In the genomic region with DNA sequence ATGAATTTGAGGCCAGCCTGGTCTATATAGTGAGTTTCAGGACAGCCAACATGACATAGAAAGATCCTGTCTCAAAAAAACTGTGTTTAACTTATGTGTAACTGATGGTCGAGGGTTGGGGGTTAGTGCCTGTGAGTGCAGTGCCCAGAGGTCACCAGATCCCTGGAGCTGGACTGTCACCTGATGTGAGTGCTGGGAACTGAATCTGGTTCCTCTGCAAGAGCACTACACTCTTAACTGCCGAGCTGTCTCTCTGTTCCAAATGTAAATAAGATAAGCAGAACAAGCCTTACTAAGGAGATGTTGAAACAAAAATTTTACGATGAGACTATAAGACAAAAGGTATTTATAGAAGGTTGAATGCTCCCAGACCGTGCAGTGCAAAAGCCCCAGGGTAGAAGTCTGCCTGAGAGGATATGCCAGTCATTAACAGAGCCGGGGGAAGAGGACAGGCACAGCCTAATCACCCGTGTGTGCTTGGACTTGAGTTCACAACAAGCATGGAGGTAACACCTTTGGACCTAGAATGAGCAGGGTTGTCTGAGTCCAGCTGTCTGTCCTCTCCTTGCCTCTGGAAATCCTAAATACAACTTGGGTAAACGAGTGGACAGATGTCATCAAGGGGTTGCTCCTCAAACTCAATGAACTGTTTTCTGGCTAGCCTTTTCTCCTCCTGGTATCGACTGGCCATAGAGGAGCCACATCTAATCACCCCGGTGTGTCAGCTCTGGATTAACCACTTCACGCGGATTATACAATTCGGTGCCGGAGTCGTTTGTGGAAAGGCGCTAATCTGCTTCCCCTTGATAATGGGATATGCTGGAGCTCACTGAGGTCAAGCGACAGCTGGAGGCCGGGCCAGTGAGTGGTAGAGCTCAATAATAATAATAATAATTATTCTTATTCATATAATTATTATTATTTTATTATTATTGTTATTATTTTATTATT, we compare ENCODE assay signal across 18 mouse cellular contexts. TPM values are rescaled to one million over a fixed set of nuclear protein-coding genes. Genes with fewer than 3 reads are reported as not detected.
A peak's percentile ranks its signal among the peaks of the same experiment; 100 is the strongest.
DNase-seq lines count a peak whose midpoint lies in the region; ATAC-seq lines count a peak whose summit lies in the region.
"Had no signal": no experiment of that assay in that cellular context is flagged by ENCODE, and none has a peak within 500 bp of the region (broad histone marks: within the 10 kb centered on the region; RNA-seq: fewer than 3 reads in every experiment).

No protein-coding gene starts in this region.

- H3K27ac ChIP-seq in midbrain, embryonic 16.5 days (ENCODE audit: low read length): no peak overlapping the region
- no peak overlapping the region for H3K27ac ChIP-seq in forebrain, embryonic 13.5 days
- H3K27ac ChIP-seq: lung, embryonic 15.5 days had no signal

- no peak overlapping the region for H3K9ac ChIP-seq in midbrain, embryonic 16.5 days (ENCODE audit: low read depth, low read length)
- H3K9ac ChIP-seq in forebrain, embryonic 13.5 days: no peak overlapping the region
- H3K9ac ChIP-seq: lung, embryonic 15.5 days had no signal

- H3K9me3 ChIP-seq in erythroblast, embryonic 14.5 days (ENCODE audit: control insufficient read depth, low read length): no peaks in the 10 kb centered on the region
- no peaks in the 10 kb centered on the region for H3K9me3 ChIP-seq in megakaryocyte, embryonic 14.5 days
- H3K9me3 ChIP-seq in midbrain, embryonic 16.5 days (replicated peaks; ENCODE audit: control insufficient read depth, low read length, poor library complexity, severe bottlenecking): no peaks in the 10 kb centered on the region
- no peaks in the 10 kb centered on the region for H3K9me3 ChIP-seq in forebrain, embryonic 13.5 days (replicated peaks)
- H3K9me3 ChIP-seq: lung, embryonic 15.5 days had no signal

- peaks cover 98% of the 10 kb centered on the region for H3K36me3 ChIP-seq in erythroblast, embryonic 14.5 days (ENCODE audit: control insufficient read depth)
- H3K36me3 ChIP-seq in megakaryocyte, embryonic 14.5 days (replicated peaks; ENCODE audit: low read length): peaks cover 95% of the 10 kb centered on the region
- H3K36me3 ChIP-seq in midbrain, embryonic 16.5 days (ENCODE audit: control insufficient read depth, insufficient read depth, low read length): no peaks in the 10 kb centered on the region
- no peaks in the 10 kb centered on the region for H3K36me3 ChIP-seq in forebrain, embryonic 13.5 days (ENCODE audit: poor library complexity, severe bottlenecking)
- H3K36me3 ChIP-seq: lung, embryonic 15.5 days had no signal

- peaks cover 98% of the 10 kb centered on the region for H3K4me1 ChIP-seq in erythroblast, embryonic 14.5 days (ENCODE audit: control insufficient read depth)
- H3K4me1 ChIP-seq in megakaryocyte, embryonic 14.5 days: peaks cover 98% of the 10 kb centered on the region
- H3K4me1 ChIP-seq in midbrain, embryonic 16.5 days (ENCODE audit: control insufficient read depth, insufficient read depth, low read length): peaks cover 4% of the 10 kb centered on the region; the same call in 1 of the 2 replicates
- H3K4me1 ChIP-seq in forebrain, embryonic 13.5 days: peaks cover 9% of the 10 kb centered on the region; the same call in 1 of the 2 replicates

- WGBS in midbrain, embryonic 16.5 days: 53% methylated on average over 17 of the region's 17 CpGs
- 72% methylated on average over 17 of the region's 17 CpGs for WGBS in forebrain, embryonic 13.5 days

- ATAC-seq in erythroblast, adult 5-6 weeks (replicated peaks; ENCODE audit: low FRiP score, poor library complexity, severe bottlenecking): no peak
- ATAC-seq in megakaryocyte, adult 5-6 weeks (ENCODE audit: poor library complexity, severe bottlenecking): no peak
- ATAC-seq in midbrain, embryonic 16.5 days: no peak
- no peak for ATAC-seq in forebrain, embryonic 13.5 days

- H3K4me2 ChIP-seq in midbrain, embryonic 16.5 days (ENCODE audit: low read length): no peak overlapping the region
- no peak overlapping the region for H3K4me2 ChIP-seq in forebrain, embryonic 13.5 days
- H3K4me2 ChIP-seq: lung, embryonic 15.5 days had no signal

- DNase-seq in kidney, postnatal 36 days: peak; percentile 59 to 85
- DNase-seq in yolk sac, embryonic 10.5 days (ENCODE audit: low spot score): peak; percentile 71
- DNase-seq: cerebellum, adult 9-10 months; embryo, embryonic 11 days; heart, adult 11 months; heart, postnatal 14 days; left cerebral cortex, postnatal 4 days; right cerebral cortex, postnatal 25 days; thymus, postnatal 14 days had no signal

- H3K4me3 ChIP-seq in erythroblast, embryonic 14.5 days (replicated peaks): peak overlapping the region; percentile 45
- H3K4me3 ChIP-seq in megakaryocyte, embryonic 14.5 days (replicated peaks): peak overlapping the region; percentile 87
- no peak overlapping the region for H3K4me3 ChIP-seq in midbrain, embryonic 16.5 days (ENCODE audit: low read depth, low read length)
- H3K4me3 ChIP-seq in forebrain, embryonic 13.5 days: no peak overlapping the region
- H3K4me3 ChIP-seq: lung, embryonic 15.5 days had no signal

- H3K27me3 ChIP-seq in erythroblast, embryonic 14.5 days (ENCODE audit: control insufficient read depth): no peaks in the 10 kb centered on the region
- H3K27me3 ChIP-seq in megakaryocyte, embryonic 14.5 days (replicated peaks): no peaks in the 10 kb centered on the region
- no peaks in the 10 kb centered on the region for H3K27me3 ChIP-seq in midbrain, embryonic 16.5 days (ENCODE audit: control insufficient read depth, insufficient read depth, low read depth, low read length)
- peaks cover 22% of the 10 kb centered on the region for H3K27me3 ChIP-seq in forebrain, embryonic 13.5 days
- H3K27me3 ChIP-seq: lung, embryonic 15.5 days had no signal

RNA-seq across cellular contexts. Expression of a gene that starts 11.3 kb away (rescaled TPM):
- 0.05 and 0.06 TPM in 2 replicates for polyA plus RNA-seq in erythroblast, embryonic 14.5 days (2012)
- total RNA-seq in erythroblast, adult 5-6 weeks (2015; ENCODE audit: low replicate concordance): 2.7 TPM in 1 of 2 replicates, not detected in the other
- total RNA-seq in erythroblast, adult 5-6 weeks (2017; ENCODE audit: low replicate concordance): 3.7 and 3.9 TPM in 2 replicates
- 0.23 TPM in 1 of 2 replicates, not detected in the other for polyA plus RNA-seq in megakaryocyte, embryonic 14.5 days (2012; ENCODE audit: insufficient read depth, low replicate concordance)
- 0.16 TPM in 1 of 2 replicates, not detected in the other for total RNA-seq in megakaryocyte, adult 5-6 weeks (2015)
- total RNA-seq in megakaryocyte, adult 5-6 weeks (2017): 0.33 and 0.37 TPM in 2 replicates
- not detected in 2 replicates for polyA plus RNA-seq in midbrain, embryonic 16.5 days (2015; fragmentation: Nextera tagmentation; extraction: Ambion mirVana)
- not detected in 2 replicates for polyA plus RNA-seq in forebrain, embryonic 13.5 days (2015; fragmentation: Nextera tagmentation; extraction: Ambion mirVana)
- total RNA-seq: layer of hippocampus, postnatal 10 days; left cerebral cortex, postnatal 4 days had no signal
- polyA plus RNA-seq: forebrain, embryonic 11.5 days had no signal

RNA-seq across cellular contexts. Expression of a gene that starts 11.9 kb away (rescaled TPM):
- 120 and 121 TPM in 2 replicates for polyA plus RNA-seq in erythroblast, embryonic 14.5 days (2012)
- 1,733 and 1,940 TPM in 2 replicates for total RNA-seq in erythroblast, adult 5-6 weeks (2015; ENCODE audit: low replicate concordance)
- total RNA-seq in erythroblast, adult 5-6 weeks (2017; ENCODE audit: low replicate concordance): 3,282 and 3,570 TPM in 2 replicates
- 90.5 and 122 TPM in 2 replicates for polyA plus RNA-seq in megakaryocyte, embryonic 14.5 days (2012; ENCODE audit: insufficient read depth, low replicate concordance)
- total RNA-seq in megakaryocyte, adult 5-6 weeks (2015): 42.5 and 51.8 TPM in 2 replicates
- 61.1 and 62.3 TPM in 2 replicates for total RNA-seq in megakaryocyte, adult 5-6 weeks (2017)
- polyA plus RNA-seq in midbrain, embryonic 16.5 days (2015; fragmentation: Nextera tagmentation; extraction: Ambion mirVana): 61.7 and 69.9 TPM in 2 replicates
- polyA plus RNA-seq in forebrain, embryonic 13.5 days (2015; fragmentation: Nextera tagmentation; extraction: Ambion mirVana): 75.0 and 84.1 TPM in 2 replicates

Comparison
In these comparisons a context has a peak if more than half of its experiments do, and no peak if none do; other contexts are left out.
1. H3K4me3 ChIP-seq: peak in erythroblast, embryonic 14.5 days (single experiment) and megakaryocyte, embryonic 14.5 days (single experiment); none in midbrain, embryonic 16.5 days (single experiment) and forebrain, embryonic 13.5 days (single experiment).